Mouse (Mus musculus) brain, embryonic 14.5 days (tissue): ENCODE results near the gene Timeless.

Experiments used
- CTCF ChIP-seq: fragments of 200-500 bp; IDR thresholded peaks from 2 replicates; pipeline ENCODE4 v1.5.1; 2012; ENCODE audit warnings: inconsistent platforms, mild to moderate bottlenecking, moderate library complexity, borderline replicate concordance; ENCODE audit not compliant: insufficient read depth, insufficient read length; ENCODE audit errors: extremely low read depth
- POLR2A ChIP-seq: fragments of 200-500 bp; IDR thresholded peaks from 2 replicates; pipeline ENCODE4 v1.6.1; 2012; ENCODE audit warnings: mild to moderate bottlenecking, inconsistent platforms, borderline replicate concordance; ENCODE audit not compliant: poor library complexity, insufficient read depth, insufficient read length, severe bottlenecking; ENCODE audit errors: extremely low read depth

DNA sequence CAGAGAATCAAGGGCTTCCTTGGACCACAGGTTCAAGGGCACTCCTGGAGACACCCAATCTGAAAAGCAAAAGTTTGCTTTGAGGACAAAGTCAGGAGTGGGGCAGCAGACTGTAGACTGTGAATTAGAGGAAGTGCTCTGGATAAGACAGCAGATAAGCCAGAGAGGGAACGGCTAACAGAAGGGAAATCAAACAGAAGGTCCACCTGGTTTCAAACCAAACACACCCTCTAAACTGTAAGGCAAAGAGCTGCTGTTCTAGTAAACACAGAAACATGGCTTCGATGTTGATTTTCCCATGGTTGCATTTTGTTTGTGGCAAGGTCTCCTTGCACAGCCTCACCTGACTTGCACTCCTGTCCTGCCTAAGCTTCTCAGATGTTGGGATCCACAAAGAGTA is 40.4 kb upstream of the Timeless start:
- TF ChIP-seq CTCF (no peak), POLR2A (no peak)
